Mouse (Mus musculus) forebrain, embryonic 16.5 days (tissue): ENCODE data around the gene Pald1. TPM values are rescaled to one million over a fixed set of nuclear protein-coding genes. Genes with fewer than 3 reads are reported as not detected.

Experiments used
- ATAC-seq: fragments of 200-750 bp; cut with Nextera tagmentation; 2 replicates; pipeline ENCODE4 v1.8.0; 2017; ENCODE audit warnings: mild to moderate bottlenecking, moderate library complexity
- H3K27ac ChIP-seq: fragments of 300-500 bp; sonication (generic); 2 replicates; pipeline ENCODE4 v1.5.1; 2014; ENCODE audit warnings: low read length, control low read depth
- H3K27me3 ChIP-seq: fragments of 300-500 bp; sonication (generic); replicated peaks from 2 replicates; pipeline ENCODE4 v1.6.1; 2014; ENCODE audit warnings: low read length; ENCODE audit not compliant: control insufficient read depth, insufficient read depth
- H3K36me3 ChIP-seq: fragments of 300-500 bp; sonication (generic); 2 replicates; pipeline ENCODE4 v1.6.1; 2014; ENCODE audit not compliant: control insufficient read depth, insufficient read depth
- H3K4me1 ChIP-seq: fragments of 300-500 bp; sonication (generic); replicated peaks from 2 replicates; pipeline ENCODE4 v1.6.1; 2014; ENCODE audit warnings: low read length; ENCODE audit not compliant: control insufficient read depth, insufficient read depth
- H3K4me2 ChIP-seq: fragments of 300-500 bp; sonication (generic); 2 replicates; pipeline ENCODE4 v1.6.1; 2014; ENCODE audit warnings: mild to moderate bottlenecking, low read length, control low read depth
- H3K4me3 ChIP-seq: fragments of 300-500 bp; sonication (generic); replicated peaks from 2 replicates; pipeline ENCODE4 v1.5.1; 2014; ENCODE audit warnings: mild to moderate bottlenecking, low read length, control low read depth
- H3K9ac ChIP-seq: fragments of 300-500 bp; sonication (generic); replicated peaks from 2 replicates; pipeline ENCODE4 v1.6.1; 2014; ENCODE audit warnings: low read depth, low read length, control low read depth
- H3K9me3 ChIP-seq: fragments of 300-500 bp; sonication (generic); 2 replicates; pipeline ENCODE4 v1.6.1; 2016; ENCODE audit warnings: low read length; ENCODE audit not compliant: control insufficient read depth
- WGBS: fragments of 180-500 bp; shearing (Covaris S2); extraction: QIAGEN DNeasy Blood & Tissue Kit; methylation state at CpG from one replicate; pipeline ENCODE4 v1.1.7; 2014; 5-methylcytosine and 5-hydroxymethylcytosine counted together
- polyA plus RNA-seq: library from polyadenylated mRNA; unstranded; fragments of >200 nt; fragmentation: Nextera tagmentation; extraction: Ambion mirVana; gene quantifications from 2 replicates; pipeline ENCODE4 v1.2.1, GENCODE M21; 2015

Pald1 gene
- polyA plus RNA-seq = 17.1 and 18.0 TPM in 2 replicates

- H3K36me3 ChIP-seq = no peaks in the 10 kb centered on the region
- no peaks in the 10 kb centered on the region for H3K27me3 ChIP-seq
- H3K4me1 ChIP-seq = peaks cover 26% of the 10 kb centered on the region
- peak within 1 kb of the TSS; percentile 82 for H3K9ac ChIP-seq
- no peak within 1 kb of the TSS; the same call in 1 of the 2 replicates for H3K27ac ChIP-seq
- no peaks in the 10 kb centered on the region for H3K9me3 ChIP-seq
- peak; percentile 87 for ATAC-seq
- under 1% methylated on average over 56 of the region's 60 CpGs for WGBS
- H3K4me2 ChIP-seq = peak within 1 kb of the TSS; percentile 98
- H3K4me3 ChIP-seq = peak within 1 kb of the TSS; percentile 78
These were observed at the start of gene Pald1 for GRCm38 (mm10) chr10:61383021-61383714. TSS of gene Pald1 (minus strand) at chr10:61383530.

DNA sequence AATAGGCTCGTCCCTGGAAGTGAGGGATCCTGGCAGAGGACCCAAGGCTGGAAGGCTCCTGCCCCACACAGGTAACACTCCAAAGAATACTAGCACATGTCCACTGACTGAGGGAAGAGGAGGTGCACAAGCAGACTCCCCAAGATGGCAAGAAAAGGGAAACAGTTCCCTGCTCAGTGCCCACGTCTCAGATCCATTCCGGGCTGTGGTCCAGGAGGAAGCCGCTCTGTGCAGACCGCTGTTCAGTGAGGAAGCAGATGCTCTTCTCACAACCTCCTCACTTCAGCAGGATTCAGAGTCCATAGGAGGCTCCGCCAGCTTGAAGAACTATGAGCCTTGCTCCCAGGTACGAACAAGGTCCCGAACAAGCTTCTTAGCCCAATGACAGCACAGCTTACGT is 48.0 kb upstream of the Pald1 start:
- no peak overlapping the region for H3K27ac ChIP-seq

DNA sequence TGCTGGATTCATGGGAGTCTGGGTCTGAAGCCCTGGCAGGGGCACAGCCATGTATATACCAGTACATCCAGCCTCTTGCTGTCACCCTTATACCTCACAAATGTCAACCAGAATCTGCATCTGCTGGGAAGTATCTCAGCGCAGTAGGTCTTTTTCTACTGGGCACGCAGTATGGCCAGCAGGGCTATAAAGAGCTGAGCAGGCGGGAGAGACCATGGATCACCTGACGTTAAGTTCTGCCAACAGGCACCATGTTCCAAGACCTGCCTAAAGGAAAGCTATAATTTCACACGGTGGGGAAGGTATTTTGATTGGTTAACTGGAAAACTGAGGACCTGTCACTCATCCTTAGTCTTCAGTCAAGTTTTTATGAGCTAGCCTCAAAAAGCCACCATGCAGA is 45.7 kb upstream of the Pald1 start:
- Histone ChIP-seq H3K36me3 (peaks cover 19% of the 10 kb centered on the region), H3K9ac (no peak overlapping the region), H3K4me1 (peaks cover 6% of the 10 kb centered on the region), H3K27ac (no peak overlapping the region), H3K4me3 (no peak overlapping the region), H3K27me3 (no peaks in the 10 kb centered on the region), H3K9me3 (no peaks in the 10 kb centered on the region), H3K4me2 (no peak overlapping the region)
- 86% methylated on average over 5 of the region's 5 CpGs for WGBS
- no peak for ATAC-seq

More for the DNA sequence above, 48.0 kb upstream of the Pald1 start:
- Histone ChIP-seq H3K4me3 (no peak overlapping the region), H3K4me1 (no peaks in the 10 kb centered on the region), H3K9ac (no peak overlapping the region), H3K9me3 (no peaks in the 10 kb centered on the region), H3K36me3 (peaks cover 19% of the 10 kb centered on the region), H3K27me3 (no peaks in the 10 kb centered on the region), H3K4me2 (no peak overlapping the region)
- ATAC-seq = no peak
- 87% methylated on average over 9 of the region's 9 CpGs for WGBS

DNA sequence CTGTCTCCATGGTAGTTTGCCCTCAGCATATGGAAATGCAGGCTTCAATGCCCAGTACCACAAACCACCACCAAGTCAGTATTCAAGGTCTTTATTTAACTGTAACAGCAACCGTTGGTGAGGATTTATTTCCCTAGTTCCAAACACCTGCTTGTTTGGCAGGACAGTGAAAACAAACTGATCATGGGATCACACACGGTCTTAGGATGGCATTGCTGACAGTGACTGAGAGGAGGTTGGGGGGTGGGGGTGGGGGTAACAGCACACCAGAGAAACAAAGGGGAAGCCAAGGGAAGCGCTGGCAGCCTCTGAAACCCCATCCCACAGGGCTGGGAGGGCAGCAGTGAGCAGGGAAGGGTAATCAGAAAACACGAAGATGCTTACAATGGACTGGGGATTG is 45.1 kb upstream of the Pald1 start:
- Histone ChIP-seq H3K9ac (no peak overlapping the region), H3K4me1 (peaks cover 6% of the 10 kb centered on the region), H3K4me3 (no peak overlapping the region), H3K4me2 (no peak overlapping the region), H3K36me3 (peaks cover 19% of the 10 kb centered on the region), H3K27ac (no peak overlapping the region), H3K27me3 (no peaks in the 10 kb centered on the region), H3K9me3 (no peaks in the 10 kb centered on the region)
- 37% methylated on average over 4 of the region's 4 CpGs for WGBS
- no peak for ATAC-seq

DNA sequence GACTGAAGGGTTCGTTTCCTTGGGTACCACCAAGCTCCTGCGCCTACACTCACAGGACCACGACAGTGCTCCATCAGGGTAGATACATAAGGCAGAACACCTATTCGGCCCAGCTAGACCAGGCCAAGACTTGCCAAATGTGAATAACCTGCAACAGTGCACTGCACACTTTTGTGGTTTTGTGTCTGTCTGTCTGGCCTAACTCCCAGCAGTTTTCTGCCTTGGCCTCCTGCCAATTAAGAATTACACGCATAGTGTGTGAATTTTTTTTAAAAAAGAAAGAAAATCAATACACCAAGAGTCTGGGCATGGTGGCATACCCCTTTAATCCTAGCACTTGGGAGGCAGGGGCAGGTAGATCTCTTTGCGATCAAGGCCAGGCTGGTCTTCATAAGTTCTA is 44.6 kb upstream of the Pald1 start:
- H3K4me3 ChIP-seq = no peak overlapping the region
- H3K36me3 ChIP-seq = peaks cover 15% of the 10 kb centered on the region
- no peak overlapping the region for H3K9ac ChIP-seq
- H3K9me3 ChIP-seq = no peaks in the 10 kb centered on the region
- H3K27me3 ChIP-seq = no peaks in the 10 kb centered on the region
- no peak overlapping the region for H3K27ac ChIP-seq
- no peak for ATAC-seq
- H3K4me2 ChIP-seq = no peak overlapping the region
- WGBS = 81% methylated on average over 6 of the region's 6 CpGs
- H3K4me1 ChIP-seq = peaks cover 6% of the 10 kb centered on the region

DNA sequence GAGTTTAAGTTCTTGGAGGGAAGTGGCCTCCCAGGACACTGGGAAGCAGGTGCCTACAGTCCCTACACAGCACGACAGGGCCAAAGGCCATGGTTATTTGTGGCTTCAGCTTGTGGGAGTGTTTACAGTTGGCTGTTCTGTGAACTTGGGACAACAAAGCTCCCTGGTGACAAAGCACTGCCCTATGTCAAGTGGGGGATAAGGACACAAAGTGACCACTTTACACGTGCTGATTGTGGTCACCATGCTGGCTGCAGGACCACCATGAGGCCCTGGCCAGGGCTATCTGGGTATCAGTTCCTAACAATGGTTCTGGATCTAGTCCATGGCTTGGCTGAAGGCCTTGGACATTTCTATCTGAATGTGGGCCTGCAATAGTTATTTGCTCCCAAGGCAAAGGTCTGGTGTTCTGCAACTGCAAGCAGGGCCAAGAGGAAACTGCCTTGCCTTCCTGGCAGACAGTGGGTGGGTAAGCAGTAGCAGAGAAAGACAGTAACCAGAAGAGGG is 43.0 kb upstream of the Pald1 start:
- WGBS = 64% methylated on average over 2 of the region's 2 CpGs
- no peak overlapping the region for H3K27ac ChIP-seq
- H3K9me3 ChIP-seq = no peaks in the 10 kb centered on the region
- no peak overlapping the region for H3K9ac ChIP-seq
- no peaks in the 10 kb centered on the region for H3K27me3 ChIP-seq
- H3K4me1 ChIP-seq = peaks cover 6% of the 10 kb centered on the region
- H3K4me3 ChIP-seq = no peak overlapping the region
- no peak overlapping the region for H3K4me2 ChIP-seq
- peaks cover 10% of the 10 kb centered on the region; the same call in 1 of the 2 replicates for H3K36me3 ChIP-seq
- ATAC-seq = no peak

DNA sequence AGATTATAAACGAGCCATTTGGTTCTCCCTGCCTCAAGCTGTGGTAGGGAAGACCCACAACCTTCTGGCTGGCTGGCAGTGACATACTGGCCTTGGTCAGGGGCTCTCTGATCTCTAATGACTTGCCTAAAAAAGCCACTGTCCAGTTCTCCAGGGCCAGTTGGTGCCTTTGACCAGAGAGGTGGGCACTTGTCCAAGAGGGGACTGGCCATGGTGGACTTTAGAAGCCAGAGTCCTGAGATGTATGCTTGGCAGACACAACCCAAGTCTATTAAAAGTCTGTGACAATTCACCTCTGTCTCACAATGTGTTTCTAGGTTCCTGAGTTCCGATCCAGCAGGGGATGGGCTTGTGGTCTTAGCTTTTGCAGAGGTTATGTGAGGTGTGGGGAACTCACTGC is 41.7 kb upstream of the Pald1 start:
- Histone ChIP-seq H3K27ac (no peak overlapping the region), H3K9me3 (no peaks in the 10 kb centered on the region), H3K36me3 (0 out of 2 replicates have a peak, but pooled peaks cover 3% of the 10 kb centered on the region), H3K9ac (no peak overlapping the region), H3K4me1 (peaks cover 6% of the 10 kb centered on the region), H3K4me2 (no peak overlapping the region), H3K27me3 (peaks cover 5% of the 10 kb centered on the region), H3K4me3 (no peak overlapping the region)
- no peak for ATAC-seq
- 72% methylated on average over 2 of the region's 2 CpGs for WGBS

- Histone ChIP-seq H3K36me3 (no peaks in the 10 kb centered on the region), H3K4me2 (0 out of 2 replicates have a peak overlapping the region, but pooled peaks have one; percentile 21), H3K9ac (no peak overlapping the region), H3K4me3 (no peak overlapping the region), H3K4me1 (peaks cover 6% of the 10 kb centered on the region), H3K27me3 (peaks cover 10% of the 10 kb centered on the region), H3K9me3 (no peaks in the 10 kb centered on the region), H3K27ac (no peak overlapping the region)
- ATAC-seq = peak; percentile 66
- WGBS = 14% methylated on average over 7 of the region's 7 CpGs
These were observed 41.2 kb upstream of the Pald1 start for GRCm38 (mm10) chr10:61424500-61424899.

DNA sequence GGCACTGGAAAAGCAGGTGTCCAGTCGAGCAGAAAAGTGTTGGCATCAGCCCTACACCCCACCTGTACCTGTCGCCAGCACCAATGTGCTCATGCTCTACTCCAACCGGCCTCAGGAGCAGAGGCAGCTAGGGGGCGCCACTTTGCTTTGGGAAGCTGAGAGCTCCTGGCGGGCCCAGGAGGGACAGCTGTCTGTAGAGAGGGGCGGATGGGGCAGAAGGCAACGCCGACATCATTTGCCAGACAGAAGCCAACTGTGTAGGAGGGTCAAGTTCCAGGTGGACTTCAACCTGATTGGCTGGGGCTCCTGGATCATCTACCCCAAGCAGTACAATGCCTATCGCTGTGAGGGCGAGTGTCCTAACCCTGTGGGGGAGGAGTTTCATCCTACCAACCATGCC is 40.0 kb upstream of the Pald1 start:
- WGBS = 44% methylated on average over 10 of the region's 10 CpGs
- H3K4me2 ChIP-seq = no peak overlapping the region
- H3K4me3 ChIP-seq = no peak overlapping the region
- no peak overlapping the region for H3K27ac ChIP-seq
- H3K9me3 ChIP-seq = no peaks in the 10 kb centered on the region
- peaks cover 20% of the 10 kb centered on the region for H3K27me3 ChIP-seq
- ATAC-seq = no peak
- no peaks in the 10 kb centered on the region for H3K36me3 ChIP-seq
- peaks cover 10% of the 10 kb centered on the region for H3K4me1 ChIP-seq
- H3K9ac ChIP-seq = no peak overlapping the region
